Mouse (Mus musculus): ENCODE measurements around the gene Srp9. TPM values are rescaled to one million over a fixed set of nuclear protein-coding genes. Genes with fewer than 3 reads are reported as not detected.

Srp9 gene
- total RNA-seq (2022): 10 to 100 TPM; 59.2 to 68.1 (median 65.4) TPM

DNA sequence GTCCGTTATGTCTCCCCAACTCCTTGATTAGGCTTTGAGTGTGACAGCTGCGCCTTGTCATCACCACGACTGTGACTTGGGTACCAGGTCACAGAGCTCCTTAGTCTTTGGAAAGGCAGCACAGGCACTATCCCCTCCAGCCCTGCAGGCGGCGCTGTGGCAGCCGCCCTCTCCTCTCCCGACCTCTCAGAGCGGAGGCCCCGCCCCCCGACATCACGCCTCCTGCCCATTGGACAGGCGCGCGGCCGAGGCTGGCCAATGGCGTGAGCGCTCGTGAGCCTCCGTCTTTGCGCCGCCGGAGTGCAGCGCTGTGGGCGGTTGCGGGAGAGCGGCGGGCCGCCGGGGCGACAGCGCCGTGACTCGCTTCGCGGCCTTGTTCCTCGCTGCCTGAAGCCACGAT is at the start of gene Srp9:
Gene Srp9 (plus strand): TSS at position 232 of the 400 bp plus-strand sequence.
- peak; percentile 95 to 97 for DNase-seq (ENCODE audit: low spot score in 2 of 2)

GRCm38 (mm10) chr1:182081744-182082419 is 42.7 kb upstream of the Srp9 start:
- no peak for DNase-seq (ENCODE audit: low spot score in 2 of 2)

GRCm38 (mm10) chr1:182083459-182083858 is 41.1 kb upstream of the Srp9 start:
- DNase-seq (ENCODE audit: low spot score in 2 of 2): no peak

DNA sequence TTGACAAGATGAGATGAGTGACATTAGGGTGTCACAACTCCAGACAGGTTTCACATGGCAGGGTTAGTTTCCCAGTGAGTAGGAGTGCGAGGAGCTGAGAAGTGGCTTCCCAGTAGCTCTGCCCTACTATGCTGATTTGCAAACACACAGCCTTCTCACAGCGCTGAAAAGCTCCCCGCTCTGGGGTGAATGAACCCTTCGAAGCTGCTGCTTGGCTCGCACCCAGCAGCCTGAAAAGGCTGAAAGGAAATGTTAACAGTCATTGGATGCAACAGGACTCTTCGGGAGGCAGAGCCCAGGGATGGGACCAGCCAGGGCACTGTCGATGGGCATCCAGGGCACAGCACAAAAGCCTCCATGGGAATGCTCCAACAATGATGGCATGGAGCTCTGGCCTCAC is 37.8 kb upstream of the Srp9 start:
- DNase-seq (ENCODE audit: low spot score in 2 of 2): peak; percentile 62 to 69

DNA sequence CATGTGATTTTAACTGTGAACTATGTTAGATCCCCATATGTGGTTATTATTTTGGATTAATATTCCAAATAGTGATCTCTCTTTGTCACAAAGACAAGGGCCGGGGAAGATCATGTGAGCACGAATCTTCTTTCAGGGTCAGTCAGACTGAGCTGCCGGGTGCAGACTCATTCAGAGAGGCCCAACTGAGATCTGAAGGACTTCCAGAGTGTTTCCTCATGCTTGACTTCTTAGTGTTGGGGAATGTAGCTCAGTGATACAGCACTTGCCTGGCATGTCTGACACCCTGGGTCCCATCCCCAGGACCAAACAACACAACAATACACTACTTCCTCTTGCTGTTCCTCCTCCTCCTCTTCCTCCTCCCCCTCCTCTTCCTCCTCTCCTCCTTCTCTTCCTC is 37.2 kb upstream of the Srp9 start:
- no peak for DNase-seq (ENCODE audit: low spot score in 2 of 2)

DNA sequence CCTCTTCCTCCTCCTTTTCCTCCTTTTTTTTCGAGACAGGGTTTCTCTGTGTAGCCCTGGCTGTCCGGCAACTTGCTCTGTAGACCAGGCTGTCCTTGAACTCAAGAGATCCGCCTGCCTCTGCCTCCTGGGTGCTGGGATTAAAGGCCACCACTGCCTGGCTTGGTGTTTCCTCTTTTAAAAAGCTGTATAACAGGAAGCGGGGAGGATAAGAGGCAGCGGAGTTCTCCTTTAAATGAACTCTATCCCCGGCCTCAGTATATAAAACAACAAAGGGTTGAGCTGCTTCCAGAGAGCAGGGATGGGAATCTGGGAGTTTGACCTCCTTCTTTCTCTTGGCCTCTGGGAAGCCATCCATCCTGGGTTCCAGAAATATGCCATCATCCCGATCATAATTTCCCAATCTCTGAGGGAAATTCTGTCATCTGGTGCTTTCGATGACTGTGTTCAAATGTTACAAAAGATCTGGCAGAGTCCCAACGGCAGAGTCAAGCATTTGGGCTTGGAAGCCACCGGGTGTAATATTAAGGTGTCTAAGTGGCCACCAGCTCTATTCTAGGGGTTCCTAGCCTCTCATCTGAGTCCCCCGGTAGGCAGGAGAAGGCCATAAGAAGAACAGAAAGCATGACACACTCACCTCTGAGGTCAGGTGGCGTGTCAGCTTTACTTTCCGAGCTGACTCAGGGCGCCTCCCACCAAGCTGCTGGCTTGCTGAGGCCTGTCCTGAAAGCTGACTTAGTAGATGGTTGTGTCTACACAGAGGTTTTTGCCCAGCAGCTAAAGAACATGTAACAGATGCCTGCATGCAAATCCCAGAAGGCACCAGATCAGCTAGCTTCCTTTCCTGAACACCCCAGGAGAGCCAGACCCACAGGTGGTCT is 36.5 kb upstream of the Srp9 start:
- no peak for DNase-seq (ENCODE audit: low spot score in 2 of 2)

DNA sequence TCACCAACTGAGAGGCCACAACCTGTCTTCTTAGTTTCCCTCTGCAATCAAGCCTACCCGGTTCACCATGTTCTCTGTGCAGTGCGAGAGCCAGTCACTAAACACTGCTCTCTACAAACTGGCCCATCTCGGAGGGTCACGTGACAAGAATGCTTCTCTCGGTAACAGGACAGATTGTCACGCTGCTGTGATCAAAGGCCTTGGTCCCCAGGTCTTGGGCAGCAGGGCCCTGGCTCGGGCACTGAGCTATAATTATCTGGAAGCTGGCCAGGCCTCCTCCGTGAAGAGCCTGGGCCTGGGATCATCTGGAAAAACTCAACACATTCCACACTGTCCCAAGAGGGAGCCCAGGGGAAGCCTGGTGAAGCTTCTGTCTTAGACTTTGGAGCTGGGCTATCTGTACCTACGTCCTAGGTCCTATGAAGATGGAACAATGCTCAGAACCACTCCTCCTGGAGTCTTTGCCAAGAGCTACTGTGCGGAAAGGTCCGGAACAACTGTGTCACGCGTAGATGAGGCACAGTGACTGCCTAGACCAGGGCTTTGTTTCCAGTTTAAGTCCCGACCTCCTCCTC is 35.6 kb upstream of the Srp9 start:
- no peak for DNase-seq (ENCODE audit: low spot score in 2 of 2)

DNA sequence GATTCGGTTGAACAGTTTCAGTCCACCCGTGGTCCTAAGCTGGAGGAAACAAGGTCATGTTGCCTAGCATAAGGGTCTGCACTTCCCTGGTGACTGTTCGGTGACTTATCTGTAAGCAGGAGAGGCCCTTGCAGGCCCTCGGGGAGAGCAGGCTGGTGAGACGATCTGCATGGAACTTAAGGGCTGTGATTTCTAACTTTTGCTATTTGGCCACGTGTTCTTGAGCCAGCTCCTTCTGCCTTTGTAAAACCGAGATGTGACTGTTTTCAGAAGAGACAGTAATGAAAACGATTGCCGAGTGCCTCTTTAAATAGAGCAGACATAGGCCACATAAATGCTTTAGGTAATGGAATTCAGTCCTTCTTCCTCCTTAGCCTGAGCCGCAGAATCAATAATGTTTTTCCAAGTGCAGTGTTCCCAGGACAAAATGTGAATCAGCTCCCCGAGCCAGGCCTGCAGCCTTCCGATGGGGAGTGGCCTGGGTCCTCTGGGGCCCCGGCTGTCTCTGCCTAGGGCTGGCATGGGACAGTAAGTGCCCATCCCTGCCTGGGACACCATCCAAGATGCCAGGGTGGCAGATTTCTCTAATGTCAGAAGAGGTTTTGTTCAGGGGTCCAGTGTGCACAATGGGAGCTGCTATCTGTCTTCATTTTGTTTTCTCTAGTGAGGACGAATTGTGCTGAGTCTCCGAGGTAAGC is 34.8 kb upstream of the Srp9 start:
- DNase-seq (ENCODE audit: low spot score in 2 of 2): no peak

DNA sequence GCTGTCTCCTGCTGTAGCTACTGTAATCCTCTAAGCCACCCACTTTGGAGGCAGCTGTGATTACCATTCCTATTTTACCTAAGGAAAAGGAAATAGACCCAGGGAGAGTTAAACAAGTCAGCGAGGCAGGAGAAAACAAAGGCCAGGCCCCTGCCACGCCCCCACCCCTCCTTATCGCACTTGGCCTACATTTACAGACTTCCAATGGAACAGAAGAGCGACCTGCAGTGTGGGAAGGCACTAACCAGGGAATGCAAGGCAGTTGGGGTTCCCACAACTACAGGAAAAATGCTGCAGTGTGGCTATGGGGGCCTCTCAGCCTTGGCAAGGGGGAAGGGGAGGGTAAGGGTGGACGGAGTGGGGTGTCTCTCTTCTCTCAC is 34.2 kb upstream of the Srp9 start:
- no peak for DNase-seq (ENCODE audit: low spot score in 2 of 2)

- no peak for DNase-seq (ENCODE audit: low spot score in 2 of 2)
Measured at GRCm38 (mm10) chr1:182091261-182091660, 33.3 kb upstream of the Srp9 start.

- DNase-seq (ENCODE audit: low spot score in 2 of 2): no peak
Measured at GRCm38 (mm10) chr1:182091746-182092412, 32.7 kb upstream of the Srp9 start.

- no peak for DNase-seq (ENCODE audit: low spot score in 2 of 2)
Measured at GRCm38 (mm10) chr1:182092413-182092800, 32.1 kb upstream of the Srp9 start.

GRCm38 (mm10) chr1:182093407-182093806 is 31.1 kb upstream of the Srp9 start:
- no peak for DNase-seq (ENCODE audit: low spot score in 2 of 2)

GRCm38 (mm10) chr1:182094473-182095136 is 29.9 kb upstream of the Srp9 start:
- DNase-seq (ENCODE audit: low spot score in 2 of 2): no peak

DNA sequence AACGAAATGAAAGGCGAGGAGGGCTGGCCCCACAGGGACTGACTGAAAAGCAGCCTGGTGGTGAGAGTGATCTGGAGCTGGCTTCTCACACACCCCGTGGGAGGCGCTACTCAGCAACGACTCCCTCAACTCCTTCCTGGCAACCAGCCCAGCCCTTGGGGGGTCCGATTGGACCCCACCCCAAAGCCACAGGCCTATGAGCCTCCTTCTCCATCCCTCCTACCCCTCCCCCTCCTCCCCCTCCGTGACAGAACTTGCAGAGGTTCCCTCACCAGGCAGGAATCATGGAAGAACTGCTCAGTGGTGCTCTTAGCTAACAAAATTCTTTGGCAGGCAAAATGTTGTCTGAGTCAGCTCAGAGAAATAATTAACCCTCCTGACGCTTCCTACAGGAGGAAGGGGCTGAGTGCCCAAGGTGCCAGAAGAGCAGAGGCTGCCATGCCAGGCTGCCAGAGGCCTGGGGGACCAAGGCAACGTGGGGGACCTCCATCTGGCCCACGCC is 29.2 kb upstream of the Srp9 start:
- no peak for DNase-seq (ENCODE audit: low spot score in 2 of 2)

DNA sequence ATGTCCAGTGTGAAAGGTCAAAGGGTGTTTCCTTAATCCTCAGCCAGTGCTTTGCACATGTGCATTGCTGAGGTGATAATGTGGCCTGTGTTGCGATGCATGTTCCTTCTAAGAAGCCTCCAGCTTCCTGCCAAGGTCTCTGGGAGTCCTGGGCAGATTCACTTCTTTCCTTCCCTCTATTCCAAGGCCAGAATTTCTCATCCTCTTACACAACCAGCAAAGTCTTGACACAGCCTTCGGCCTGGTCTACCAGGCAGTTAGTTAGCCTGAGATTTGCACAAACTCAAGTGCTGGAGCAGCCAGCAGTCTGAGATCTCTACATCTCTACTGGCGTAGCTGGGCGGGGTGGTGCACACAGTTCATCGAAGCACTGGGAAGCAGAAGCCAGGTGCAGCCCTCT is 27.8 kb upstream of the Srp9 start:
- no peak for DNase-seq (ENCODE audit: low spot score in 2 of 2)

GRCm38 (mm10) chr1:182099062-182099461 is 25.5 kb upstream of the Srp9 start:
- no peak for DNase-seq (ENCODE audit: low spot score in 2 of 2)

- no peak for DNase-seq (ENCODE audit: low spot score in 2 of 2)
Measured at GRCm38 (mm10) chr1:182100403-182100802, 24.1 kb upstream of the Srp9 start.

- no peak for DNase-seq (ENCODE audit: low spot score in 2 of 2)
Measured at GRCm38 (mm10) chr1:182101468-182101867, 23.1 kb upstream of the Srp9 start.

GRCm38 (mm10) chr1:182102706-182103105 is 21.8 kb upstream of the Srp9 start:
- DNase-seq (ENCODE audit: low spot score in 2 of 2): no peak

DNA sequence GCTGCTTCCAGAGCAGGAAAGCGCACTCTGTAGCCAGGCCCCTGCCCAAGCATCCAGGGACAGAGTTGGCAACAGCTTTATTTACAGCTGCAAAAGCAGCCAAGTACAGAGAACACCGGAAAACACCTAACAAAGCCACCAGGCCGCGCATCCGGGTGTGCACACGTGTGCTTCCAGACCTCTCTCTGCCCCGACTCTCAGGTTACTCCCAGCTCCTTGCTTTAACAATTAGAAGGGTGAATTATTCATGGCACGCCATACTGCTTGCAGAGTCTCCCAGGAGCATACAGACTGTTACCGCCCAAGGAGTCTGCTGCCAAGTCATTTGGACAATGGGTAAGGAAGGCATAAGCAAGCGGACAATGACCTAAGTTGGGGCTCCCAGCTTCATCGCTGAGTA is 21.1 kb upstream of the Srp9 start:
- no peak for DNase-seq (ENCODE audit: low spot score in 2 of 2)

Data from layer of hippocampus, adult 8-10 months (tissue).